Mouse (Mus musculus): ENCODE measurements around the gene Exosc6. TPM values are rescaled to one million over a fixed set of nuclear protein-coding genes. Genes with fewer than 3 reads are reported as not detected.
A peak's percentile ranks its signal among the peaks of the same experiment; 100 is the strongest.
"Not testable (repeated sequence)": the region's sequence is repeated elsewhere in the genome, so short reads cannot be mapped to it uniquely, and the experiment has no call there.

Gene Exosc6
- polyA plus RNA-seq, 1 experiment from 2014 or later: 8.4 TPM

DNA sequence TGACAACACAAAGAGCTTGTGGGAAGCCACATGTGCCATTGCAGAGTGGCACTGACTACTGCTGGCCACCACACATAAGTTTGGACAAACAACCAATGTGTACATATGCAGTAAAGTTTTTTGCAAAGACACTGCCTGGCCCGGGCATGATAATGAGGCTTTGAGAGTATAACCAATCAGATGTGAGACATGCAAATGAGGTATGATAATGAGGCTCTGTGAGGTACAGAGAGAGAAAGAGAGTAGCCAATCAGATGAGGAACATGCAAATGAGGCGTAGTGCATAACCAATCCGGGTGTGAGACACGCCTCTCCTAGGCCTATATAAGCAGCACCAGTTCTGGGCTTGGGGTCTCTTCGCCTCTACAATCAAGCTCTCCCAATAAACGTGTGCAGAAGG is 36.2 kb downstream of the Exosc6 start, which contains the start of gene Clec18a:
Clec18a (minus strand) TSS at position 101 of the 400 bp plus-strand sequence.
- H3K27me3 ChIP-seq (ENCODE audit: control insufficient read depth, insufficient read depth, low read length); ATAC-seq (ENCODE audit: low FRiP score); H3K4me1 ChIP-seq (ENCODE audit: control insufficient read depth, insufficient read depth, low read length); H3K36me3 ChIP-seq (ENCODE audit: control insufficient read depth, insufficient read depth, low read length); H3K4me2 ChIP-seq; DNase-seq (ENCODE audit: low spot score, missing footprints); H3K9me3 ChIP-seq (ENCODE audit: control insufficient read depth, low read length); H3K4me3 ChIP-seq (ENCODE audit: low read depth, low read length); H3K27ac ChIP-seq (ENCODE audit: low read depth, low read length); H3K9ac ChIP-seq (ENCODE audit: low read length): not testable (repeated sequence)
- 84% methylated on average over 4 of the region's 6 CpGs for WGBS

DNA sequence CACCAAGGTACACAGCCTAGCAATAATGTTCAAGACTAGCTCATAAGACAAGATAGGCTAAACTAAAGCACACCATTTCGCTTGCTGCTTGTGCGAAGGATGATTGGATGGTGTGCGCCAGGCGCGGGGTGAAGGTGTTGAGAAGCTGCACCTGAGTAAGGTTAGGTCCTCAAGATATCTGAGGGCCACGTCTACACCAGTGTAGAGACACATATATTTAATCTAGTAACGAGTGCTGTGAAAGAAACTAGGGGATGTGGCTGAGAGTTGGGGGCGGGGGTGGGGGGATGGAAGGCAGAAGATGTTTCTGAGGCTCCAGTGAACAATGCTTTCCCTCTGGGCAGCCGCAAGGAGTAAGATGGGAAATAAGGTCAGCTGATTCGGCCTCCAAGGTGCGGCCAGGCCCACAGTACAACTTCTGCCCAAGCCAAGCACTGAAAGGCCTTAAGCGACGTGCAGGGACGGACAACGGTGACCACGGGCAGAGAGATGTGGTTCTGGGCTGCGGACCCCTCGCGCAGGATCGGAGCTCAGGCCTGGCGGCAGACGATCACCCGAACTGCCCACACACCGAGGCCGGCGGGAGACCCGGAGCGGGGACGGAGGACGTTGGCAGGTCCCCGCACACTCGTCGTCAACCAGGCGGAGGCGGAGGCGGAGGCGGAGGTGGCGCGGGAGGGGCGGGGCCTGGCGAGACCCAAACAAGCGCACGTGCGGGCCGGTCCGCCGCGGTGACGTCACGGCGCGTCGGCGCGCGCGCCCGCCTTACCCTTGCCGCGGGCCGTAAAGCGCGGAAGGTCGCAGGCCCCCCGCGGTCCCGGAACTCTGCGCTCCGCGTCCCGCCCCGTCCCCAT is 38.0 kb downstream of the Exosc6 start, which contains the start of gene Pdpr:
Pdpr (plus strand) TSS at position 766 of the 854 bp plus-strand sequence.
- no peak within 1 kb of the TSS for H3K27ac ChIP-seq (ENCODE audit: low read depth, low read length)
- peak; percentile 94 for ATAC-seq (ENCODE audit: low FRiP score)
- WGBS: 6% methylated on average over 64 of the region's 72 CpGs

DNA sequence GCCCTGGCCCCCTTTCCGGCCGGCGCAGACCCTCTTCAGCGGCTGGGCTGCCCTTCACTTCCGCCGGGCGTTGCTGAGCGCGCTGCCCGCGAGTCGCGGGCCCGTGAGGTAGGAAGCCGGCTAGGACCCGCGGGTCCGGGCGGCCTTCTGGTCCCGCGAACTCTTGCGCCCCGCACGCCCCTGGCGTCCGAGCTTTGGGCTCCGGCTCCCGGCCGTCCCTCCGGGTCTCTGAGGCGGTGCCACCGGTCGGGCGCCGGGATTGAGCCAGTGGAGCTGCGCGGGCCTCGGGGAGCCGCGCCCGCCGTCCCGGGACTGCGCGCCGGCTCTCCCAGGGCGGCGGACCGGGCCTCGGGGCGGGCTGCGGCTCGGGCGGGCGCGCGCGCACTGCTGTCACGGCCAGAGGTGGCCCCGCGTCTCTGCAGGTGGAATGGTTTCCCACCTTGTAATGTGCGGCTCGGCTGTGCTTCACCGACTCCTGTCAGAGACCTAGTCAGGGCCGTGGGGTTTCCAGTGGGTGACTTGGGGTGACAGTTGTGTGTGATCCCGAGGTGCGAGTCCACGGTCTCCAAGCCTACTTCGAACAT is 38.7 kb downstream of the Exosc6 start:
- H3K4me3 ChIP-seq (ENCODE audit: low read depth, low read length): peak overlapping the region; percentile 59
- under 1% methylated on average over 61 of the region's 69 CpGs for WGBS
- not testable (repeated sequence) for H3K27me3 ChIP-seq (ENCODE audit: control insufficient read depth, insufficient read depth, low read length); H3K9me3 ChIP-seq (ENCODE audit: control insufficient read depth, low read length); H3K4me1 ChIP-seq (ENCODE audit: control insufficient read depth, insufficient read depth, low read length); H3K36me3 ChIP-seq (ENCODE audit: control insufficient read depth, insufficient read depth, low read length); H3K27ac ChIP-seq (ENCODE audit: low read depth, low read length)
- ATAC-seq (ENCODE audit: low FRiP score): peak; percentile 81; the same call in 1 of the 2 replicates
- peak overlapping the region; percentile 67 for H3K9ac ChIP-seq (ENCODE audit: low read length)
- peak; percentile 87 for DNase-seq (ENCODE audit: low spot score, missing footprints)
- H3K4me2 ChIP-seq: peak overlapping the region; percentile 79

More for the DNA sequence above, 38.0 kb downstream of the Exosc6 start, which contains the start of gene Pdpr:
- peak within 1 kb of the TSS; percentile 67 for H3K9ac ChIP-seq (ENCODE audit: low read length)
- no peaks in the 10 kb centered on the region for H3K9me3 ChIP-seq (ENCODE audit: control insufficient read depth, low read length)
- H3K4me2 ChIP-seq: peak within 1 kb of the TSS; percentile 79
- no peaks in the 10 kb centered on the region for H3K27me3 ChIP-seq (ENCODE audit: control insufficient read depth, insufficient read depth, low read length)
- H3K4me1 ChIP-seq (ENCODE audit: control insufficient read depth, insufficient read depth, low read length): peaks cover 4% of the 10 kb centered on the region
- H3K4me3 ChIP-seq (ENCODE audit: low read depth, low read length): peak within 1 kb of the TSS; percentile 59
- DNase-seq (ENCODE audit: low spot score, missing footprints): peak; percentile 99
- H3K36me3 ChIP-seq (ENCODE audit: control insufficient read depth, insufficient read depth, low read length): no peaks in the 10 kb centered on the region

Small RNA genes within 50 kb of the gene (microRNA-seq; reads per million reads assigned to microRNA genes)
- gene Gm24103 (not detected), gene Mir3473d (not detected)

Other genes starting within 250 kb of the Exosc6 start
- 65.3 and 70.0 TPM in 2 replicates for gene Cog4, start 209.7 kb upstream of the Exosc6 start, polyA plus RNA-seq (2014; fragmentation: Nextera tagmentation; extraction: Ambion mirVana)
- 203 and 205 TPM in 2 replicates for gene Sf3b3, start 209.6 kb upstream of the Exosc6 start, polyA plus RNA-seq (2014; fragmentation: Nextera tagmentation; extraction: Ambion mirVana)
- 4.0 and 4.3 TPM in 2 replicates for gene Fuk, start 153.9 kb upstream of the Exosc6 start, polyA plus RNA-seq (2014; fragmentation: Nextera tagmentation; extraction: Ambion mirVana)
- gene St3gal2, start 136.4 kb upstream of the Exosc6 start, polyA plus RNA-seq (2014; fragmentation: Nextera tagmentation; extraction: Ambion mirVana): 11.2 and 11.3 TPM in 2 replicates
- 32.8 and 33.4 TPM in 2 replicates for gene Ddx19a, start 58.5 kb upstream of the Exosc6 start, polyA plus RNA-seq (2014; fragmentation: Nextera tagmentation; extraction: Ambion mirVana)
- gene Ddx19b, start 24.6 kb upstream of the Exosc6 start, polyA plus RNA-seq (2014; fragmentation: Nextera tagmentation; extraction: Ambion mirVana): 7.9 and 8.3 TPM in 2 replicates
- gene Aars, start 23.2 kb upstream of the Exosc6 start, polyA plus RNA-seq (2014; fragmentation: Nextera tagmentation; extraction: Ambion mirVana): 73.2 and 79.9 TPM in 2 replicates
- 0.41 and 0.77 TPM in 2 replicates for gene Clec18a, start 36.1 kb downstream of the Exosc6 start, polyA plus RNA-seq (2014; fragmentation: Nextera tagmentation; extraction: Ambion mirVana)
- 5.0 and 7.1 TPM in 2 replicates for gene Pdpr, start 38.3 kb downstream of the Exosc6 start, polyA plus RNA-seq (2014; fragmentation: Nextera tagmentation; extraction: Ambion mirVana)
- gene Glg1, start 202.9 kb downstream of the Exosc6 start, polyA plus RNA-seq (2014; fragmentation: Nextera tagmentation; extraction: Ambion mirVana): 76.6 and 82.4 TPM in 2 replicates
- 91.4 and 93.6 TPM in 2 replicates for gene Rfwd3, start 243.9 kb downstream of the Exosc6 start, polyA plus RNA-seq (2014; fragmentation: Nextera tagmentation; extraction: Ambion mirVana)